Mouse (Mus musculus) spleen, adult 2 months (tissue): ENCODE measurements around the gene Gpr82.

ENCODE experiments used
- CTCF ChIP-seq: fragments of 200-500 bp; IDR thresholded peaks from 2 replicates; pipeline ENCODE4 v1.5.1; 2011; ENCODE audit warnings: mild to moderate bottlenecking, inconsistent platforms; ENCODE audit not compliant: insufficient read depth, insufficient read length, insufficient replicate concordance; ENCODE audit errors: extremely low read depth
- POLR2A ChIP-seq: fragments of 200-500 bp; IDR thresholded peaks from 2 replicates; pipeline ENCODE4 v1.6.1; 2011; ENCODE audit warnings: low read depth, low read length, inconsistent platforms

DNA sequence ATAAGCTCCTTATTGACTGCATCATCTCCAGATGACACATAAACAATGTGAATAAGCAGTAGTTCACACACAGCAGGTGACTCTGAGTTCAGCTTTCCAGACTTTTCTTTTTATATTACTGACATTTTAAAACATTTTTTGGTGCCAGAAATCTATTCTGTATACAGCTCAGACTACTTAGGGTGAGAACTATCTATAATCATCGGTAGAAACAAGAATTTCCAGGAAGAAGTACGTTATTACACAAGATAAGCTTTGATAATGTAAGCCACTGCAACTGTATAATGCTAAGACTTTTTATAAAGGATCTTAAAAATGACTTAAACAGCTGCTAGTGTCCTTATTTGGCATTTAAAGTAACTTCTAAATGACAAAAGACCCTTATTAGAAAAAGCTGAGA is 49.0 kb upstream of the Gpr82 start:
- TF ChIP-seq CTCF (no peak), POLR2A (no peak)
